Mouse (Mus musculus) thymus, adult 2 months (tissue): ENCODE measurements around the gene Add1. TPM values are rescaled to one million over a fixed set of nuclear protein-coding genes. Genes with fewer than 3 reads are reported as not detected.

ENCODE experiments used
- DNase-seq: peaks from one replicate; pipeline ENCODE4 v3.0.0; 2021
- H3K27ac ChIP-seq: fragments of 200-500 bp; 2 replicates; pipeline ENCODE4 v1.5.1; 2012; ENCODE audit warnings: low read length, control low read depth; ENCODE audit not compliant: control insufficient read depth, insufficient read depth
- H3K27me3 ChIP-seq: fragments of 200-500 bp; 2 replicates; pipeline ENCODE4 v1.6.1; 2012; ENCODE audit warnings: mild to moderate bottlenecking, low read length, moderate library complexity, mixed read lengths; ENCODE audit not compliant: control insufficient read depth, insufficient read depth
- H3K36me3 ChIP-seq: fragments of 200-500 bp; 2 replicates; pipeline ENCODE4 v1.6.1; 2012; ENCODE audit warnings: mild to moderate bottlenecking, low read length, moderate library complexity; ENCODE audit not compliant: control insufficient read depth, insufficient read depth
- H3K4me1 ChIP-seq: fragments of 200-500 bp; replicated peaks from 2 replicates; pipeline ENCODE4 v1.6.1; 2012; ENCODE audit warnings: low read length; ENCODE audit not compliant: control insufficient read depth, insufficient read depth
- H3K4me3 ChIP-seq: fragments of 200-500 bp; 2 replicates; pipeline ENCODE4 v1.5.1; 2012; ENCODE audit warnings: mild to moderate bottlenecking, low read length, control low read depth, moderate library complexity; ENCODE audit not compliant: control insufficient read depth, insufficient read depth
- CTCF ChIP-seq: fragments of 200-500 bp; IDR thresholded peaks from 2 replicates; pipeline ENCODE4 v1.5.1; 2012; ENCODE audit warnings: mild to moderate bottlenecking, control low read depth, low read length, moderate library complexity, borderline replicate concordance; ENCODE audit not compliant: control insufficient read depth, poor library complexity, insufficient read depth; ENCODE audit errors: extremely low read depth
- POLR2A ChIP-seq: fragments of 200-500 bp; IDR thresholded peaks from 2 replicates; pipeline ENCODE4 v1.6.1; 2012; ENCODE audit warnings: mild to moderate bottlenecking, low read length, control low read depth, moderate library complexity; ENCODE audit not compliant: control insufficient read depth, poor library complexity, insufficient read depth; ENCODE audit errors: extremely low read depth
- WGBS: fragments of 180-500 bp; shearing (Covaris S2); methylation state at CpG from one replicate; pipeline ENCODE4 v1.1.7; 2018; 5-methylcytosine and 5-hydroxymethylcytosine counted together
- polyA plus RNA-seq: library from polyadenylated mRNA; depleted of rRNA; stranded (reverse); fragments of >200 nt; gene quantifications from 2 replicates; pipeline ENCODE4 v1.2.3, GENCODE M21; 2012; rRNA removed

Add1 gene
- polyA plus RNA-seq, 1 experiment: 224 TPM

DNA sequence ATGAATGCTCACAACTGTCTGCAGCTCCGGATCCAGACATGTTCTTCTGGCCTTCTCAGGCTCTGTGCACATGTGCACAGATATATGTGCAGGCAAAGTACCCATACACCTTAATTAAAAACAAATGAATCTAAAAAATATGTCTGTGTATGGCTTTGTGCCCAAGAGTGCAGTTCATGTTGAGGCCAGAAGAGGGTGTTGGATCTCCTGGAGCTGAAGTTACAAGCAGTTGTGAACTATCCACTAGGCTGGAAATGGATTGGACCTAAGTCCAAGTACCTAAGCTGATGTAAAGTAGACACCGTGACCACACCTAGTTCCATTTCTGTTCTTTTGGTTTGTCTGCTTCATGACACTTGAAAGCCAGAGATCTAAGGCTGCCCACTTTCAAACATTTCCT lies 96.0 kb downstream of the Add1 start:
- TF ChIP-seq POLR2A (no peak), CTCF (no peak)
- Histone ChIP-seq H3K27ac (no peak overlapping the region), H3K27me3 (no peaks in the 10 kb centered on the region; the same call in 1 of the 2 replicates), H3K36me3 (peaks cover 5% of the 10 kb centered on the region; the same call in 1 of the 2 replicates), H3K4me1 (no peaks in the 10 kb centered on the region), H3K4me3 (no peak overlapping the region)
- no peak for DNase-seq
- WGBS: 97% methylated on average over 2 of the region's 2 CpGs

DNA sequence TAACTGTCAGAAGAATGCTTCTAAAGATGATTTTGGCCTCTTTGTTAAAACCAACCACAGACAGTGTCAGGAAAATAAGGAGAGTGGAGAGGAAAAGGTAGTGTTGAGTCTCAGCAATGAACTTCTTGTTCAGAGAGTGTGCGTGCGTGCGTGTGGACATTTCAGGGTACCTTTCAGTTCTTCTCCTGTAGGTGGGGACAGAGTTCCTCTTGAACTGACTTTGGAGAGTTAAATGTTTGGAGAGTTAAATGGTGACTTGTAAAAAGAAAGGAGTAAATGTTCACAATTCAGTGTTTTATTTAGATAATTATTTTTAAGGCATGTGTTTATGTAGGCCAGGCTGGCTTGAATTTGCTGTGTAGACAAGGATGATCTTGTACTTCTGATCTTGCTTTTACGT lies 96.8 kb downstream of the Add1 start:
- no peak for TF ChIP-seq POLR2A
- TF ChIP-seq CTCF: no peak
- no peaks in the 10 kb centered on the region for H3K27me3 ChIP-seq
- no peak for DNase-seq
- 97% methylated on average over 4 of the region's 4 CpGs for WGBS
- H3K4me3 ChIP-seq: no peak overlapping the region
- H3K36me3 ChIP-seq: peaks cover 5% of the 10 kb centered on the region; the same call in 1 of the 2 replicates
- H3K27ac ChIP-seq: no peak overlapping the region
- no peaks in the 10 kb centered on the region for H3K4me1 ChIP-seq

Other genes with a start within 250 kb of the Add1 start
- 110 and 125 TPM in 2 replicates for gene Rnf4, start 237.4 kb upstream of the Add1 start, polyA plus RNA-seq
- 118 and 130 TPM in 2 replicates for gene Fam193a, start 203.7 kb upstream of the Add1 start, polyA plus RNA-seq
- gene Tnip2, start 59.7 kb upstream of the Add1 start, polyA plus RNA-seq: 19.8 and 22.0 TPM in 2 replicates
- 33.8 and 40.6 TPM in 2 replicates for gene Sh3bp2, start 47.8 kb upstream of the Add1 start, polyA plus RNA-seq
- 217 TPM in 2 replicates for gene Mfsd10, start 63.5 kb downstream of the Add1 start, polyA plus RNA-seq
- 18.4 and 19.5 TPM in 2 replicates for gene Nop14, start 86.5 kb downstream of the Add1 start, polyA plus RNA-seq
- 3.6 and 4.2 TPM in 2 replicates for gene Grk4, start 86.7 kb downstream of the Add1 start, polyA plus RNA-seq
- gene Htt, start 188.1 kb downstream of the Add1 start, polyA plus RNA-seq: 26.0 and 28.3 TPM in 2 replicates